Comparison of ENCODE assay signal across 8 mouse cellular contexts in genomic region chr7:39551976-39552891, GRCm38 (mm10). TPM values are rescaled to one million over a fixed set of nuclear protein-coding genes. Genes with fewer than 3 reads are reported as not detected.
DNase-seq lines count a peak whose midpoint lies in the region; ATAC-seq lines count a peak whose summit lies in the region.

No protein-coding gene starts in this region.

- H3K9ac ChIP-seq in hindbrain, embryonic 12.5 days = peak overlapping the region; percentile 82

- peak overlapping the region; percentile 94 for H3K27ac ChIP-seq in hindbrain, embryonic 12.5 days

- peaks cover 9% of the 10 kb centered on the region for H3K4me1 ChIP-seq in hindbrain, embryonic 12.5 days

- peaks cover 13% of the 10 kb centered on the region; the same call in 1 of the 2 replicates for H3K36me3 ChIP-seq in hindbrain, embryonic 12.5 days

- no peaks in the 10 kb centered on the region for H3K27me3 ChIP-seq in hindbrain, embryonic 12.5 days

- H3K4me2 ChIP-seq in hindbrain, embryonic 12.5 days (replicated peaks) = peak overlapping the region; percentile 48

- H3K4me3 ChIP-seq in hindbrain, embryonic 12.5 days = peak overlapping the region; percentile 66

- peak; percentile 100 for ATAC-seq in hindbrain, embryonic 12.5 days (ENCODE audit: low FRiP score)

- no peaks in the 10 kb centered on the region for H3K9me3 ChIP-seq in hindbrain, embryonic 12.5 days (replicated peaks)

- peak; percentile 96 for DNase-seq in NIH3T3 (ENCODE audit: low read depth)
- peak; percentile 97 to 98 for DNase-seq in cerebellum, postnatal 10 days
- peak; percentile 95 for DNase-seq in frontal cortex, postnatal 10 days (ENCODE audit: low spot score in 2 of 2)
- DNase-seq in layer of hippocampus, postnatal 14 days (ENCODE audit: low spot score in 2 of 2) = peak; percentile 97
- DNase-seq in lung, postnatal 14 days = peak; percentile 94
- peak; percentile 80 for DNase-seq in retina, adult 2 months (ENCODE audit: low read depth, low spot score)
- peak; percentile 94 to 96 for DNase-seq in thymus, postnatal 36 days

- WGBS in hindbrain, embryonic 12.5 days = 3% methylated on average over 52 of the region's 52 CpGs

RNA-seq across cellular contexts. Expression of gene Zfp619, which starts 34.7 kb away (rescaled TPM):
- polyA plus RNA-seq in hindbrain, embryonic 12.5 days (2016; fragmentation: Nextera tagmentation; extraction: Ambion mirVana) = 3.8 and 4.3 TPM in 2 replicates
- 1 to 10 TPM; 3.7 to 4.0 TPM for total RNA-seq in layer of hippocampus, postnatal 14 days (2021)

Comparison
In these comparisons a context has a peak if more than half of its experiments do, and no peak if none do; other contexts are left out.
1. Peak in every context shown above with its lines: DNase-seq, ATAC-seq, H3K4me3 ChIP-seq and H3K27ac ChIP-seq.